Mouse (Mus musculus) spleen, adult 12 weeks (tissue): ENCODE data around the gene Olfr328.
"Not testable (repeated sequence)": the region's sequence is repeated elsewhere in the genome, so short reads cannot be mapped to it uniquely, and the experiment has no call there.

Experiments used
- DNase-seq: peaks from one replicate; pipeline ENCODE4 v3.0.0; 2022; ENCODE audit warnings: low spot score

The Olfr328 gene

DNA sequence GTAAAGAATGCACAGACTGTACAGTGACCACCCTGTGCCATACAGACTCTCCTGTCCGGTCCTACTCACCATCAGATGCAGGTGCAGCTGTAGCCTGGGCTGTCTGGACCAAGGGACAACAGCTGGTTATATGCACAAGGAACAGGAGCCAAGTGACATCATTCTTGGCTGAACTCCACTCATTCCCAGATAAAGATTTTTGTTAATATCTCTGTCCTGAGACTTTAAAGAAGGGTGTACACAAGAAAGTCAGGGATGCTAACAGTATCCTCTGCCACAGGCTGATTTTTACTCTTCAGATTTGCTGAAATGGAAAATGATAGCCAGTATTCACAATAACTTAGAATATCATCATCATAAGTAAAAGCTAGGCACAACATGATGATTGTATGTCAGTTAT, at the start of gene Olfr328:
TSS of gene Olfr328 (minus strand) at position 101 of the 400 bp plus-strand sequence.
- DNase-seq, result no peak

GRCm38 (mm10) chr11:58605228-58605627, 49.8 kb upstream of the Olfr328 start:
- DNase-seq, result no peak

DNA sequence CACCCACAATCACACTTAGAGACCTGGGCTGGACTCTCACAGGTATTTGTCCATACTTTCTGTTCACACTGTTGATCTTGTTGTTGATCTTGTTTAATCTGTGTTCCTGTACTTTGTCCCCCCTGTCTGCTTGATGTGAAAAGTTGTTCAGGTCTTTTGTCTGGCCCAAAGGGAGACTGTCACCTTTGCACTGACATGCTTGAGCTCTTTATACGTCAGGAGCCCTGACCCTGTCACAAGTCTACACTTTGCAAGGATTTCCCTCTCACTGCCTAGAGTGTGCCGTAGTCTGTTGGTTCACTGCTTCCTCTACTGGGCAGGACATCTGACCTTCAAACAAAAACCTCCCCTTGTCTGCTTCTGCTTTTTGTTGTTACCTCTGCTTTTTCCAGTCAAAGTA, 49.3 kb upstream of the Olfr328 start:
- no peak for DNase-seq

GRCm38 (mm10) chr11:58602800-58603560, 47.5 kb upstream of the Olfr328 start:
- DNase-seq, result no peak

- DNase-seq, result no peak
Observed at GRCm38 (mm10) chr11:58602062-58602461, 46.6 kb upstream of the Olfr328 start.

- no peak for DNase-seq
Observed at GRCm38 (mm10) chr11:58597837-58598236, 42.4 kb upstream of the Olfr328 start.

GRCm38 (mm10) chr11:58594814-58595213, 39.4 kb upstream of the Olfr328 start, which contains the start of gene Olfr324:
Gene Olfr324, plus strand, starts transcription at chr11:58595114.
- DNase-seq, result no peak

DNA sequence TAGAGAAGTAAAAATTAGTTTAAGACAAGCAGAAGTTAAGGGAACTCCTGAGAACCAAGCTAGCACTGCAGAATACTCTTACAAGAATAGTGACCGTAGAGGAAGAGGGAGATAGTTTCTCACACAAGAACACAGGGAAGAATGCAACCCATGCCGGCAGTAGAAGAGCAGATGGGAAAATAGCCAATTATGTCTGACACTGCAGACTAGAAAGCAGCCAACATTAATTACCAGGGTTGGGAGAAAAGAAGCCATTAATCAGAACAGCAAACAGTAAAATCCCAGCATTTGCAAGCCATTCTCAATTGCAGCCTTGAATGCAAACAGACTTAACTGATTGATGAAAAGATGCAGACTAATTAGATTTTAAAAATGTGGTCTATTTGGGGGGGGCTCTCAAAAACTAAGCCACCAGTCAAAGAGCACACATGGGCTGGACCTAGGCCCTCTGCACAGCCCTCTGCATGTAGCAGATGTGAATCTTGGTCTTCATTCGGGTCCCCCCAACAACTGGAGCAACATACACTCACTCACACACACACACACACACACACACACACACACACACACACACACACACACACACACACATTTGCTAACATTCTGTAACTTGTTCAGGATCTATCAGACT, 33.3 kb upstream of the Olfr328 start:
- DNase-seq, result no peak

DNA sequence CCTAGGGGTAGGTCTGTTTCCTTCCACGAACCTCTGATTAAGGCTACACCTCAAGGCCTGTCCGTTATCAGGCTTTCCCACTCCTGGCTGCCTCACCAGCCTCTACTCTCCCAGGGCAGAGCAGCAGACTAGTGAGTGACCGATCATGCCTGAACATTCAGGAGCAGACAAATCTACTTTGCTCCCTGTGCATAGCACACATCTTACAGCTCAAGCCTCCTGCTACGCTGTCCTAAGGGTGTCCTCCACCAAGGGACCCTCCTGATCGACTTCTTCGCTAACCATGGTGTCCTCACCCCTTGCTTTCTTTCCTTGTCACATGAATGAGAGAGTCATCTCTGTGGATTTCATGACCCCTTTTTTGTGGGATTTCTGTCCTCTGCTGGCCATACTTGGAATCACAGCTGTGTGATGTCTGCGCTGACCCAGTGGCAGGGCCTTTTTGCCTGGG, 32.5 kb upstream of the Olfr328 start:
- peak; percentile 60 for DNase-seq

GRCm38 (mm10) chr11:58578636-58579035, 23.2 kb upstream of the Olfr328 start:
- DNase-seq, result no peak

DNA sequence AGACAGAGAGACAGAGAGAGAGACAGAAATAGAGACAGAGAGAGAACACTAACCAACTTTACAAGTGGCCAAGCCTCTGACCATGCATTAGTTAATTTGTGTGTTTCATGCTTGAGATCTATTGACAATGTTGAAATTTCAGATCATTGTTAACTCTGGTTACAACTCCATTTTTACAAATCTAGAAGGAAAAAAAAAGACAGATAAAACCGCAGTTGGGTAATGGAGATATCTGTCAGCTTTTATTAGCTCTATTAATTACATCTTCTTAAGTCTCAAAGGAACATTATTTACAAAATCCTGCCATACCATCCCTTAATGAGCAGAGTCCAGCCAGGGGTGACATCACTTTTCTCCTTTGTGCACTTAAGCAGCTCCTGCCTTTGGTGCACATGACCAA, 22.0 kb upstream of the Olfr328 start, which contains the start of gene Olfr325:
TSS of gene Olfr325 (plus strand) at position 301 of the 400 bp plus-strand sequence.
- DNase-seq, result no peak

- no peak for DNase-seq
Observed at GRCm38 (mm10) chr11:58570405-58570804, 15.0 kb upstream of the Olfr328 start, which contains the start of gene Olfr224. Gene Olfr224, minus strand, starts transcription at chr11:58570553.

GRCm38 (mm10) chr11:58546322-58546721, 9.1 kb downstream of the Olfr328 start, which contains the start of gene Olfr329-ps:
Gene Olfr329-ps, minus strand, starts transcription at chr11:58546422.
- no peak for DNase-seq

DNA sequence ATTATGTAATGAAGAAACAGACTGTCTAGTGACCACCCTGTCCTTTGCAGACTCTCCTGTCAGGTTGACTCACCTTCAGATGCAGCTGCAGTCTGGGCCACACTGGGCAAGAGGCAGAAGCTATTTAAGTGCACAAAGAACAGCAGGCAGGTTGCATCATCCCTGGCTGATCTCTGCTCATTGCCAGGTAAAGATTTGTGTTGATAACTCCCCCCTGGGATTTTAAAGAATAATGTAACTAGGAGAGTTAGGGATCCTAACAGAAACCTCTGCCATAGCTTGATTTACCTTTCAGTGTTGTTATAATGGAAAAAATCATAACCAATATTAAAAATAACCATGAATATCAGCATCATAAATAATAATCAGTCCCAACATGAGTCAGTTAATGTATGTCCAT, 20.7 kb downstream of the Olfr328 start, which contains the start of gene Olfr330:
TSS of gene Olfr330 (minus strand) at position 101 of the 400 bp plus-strand sequence.
- not testable (repeated sequence) for DNase-seq

- not testable (repeated sequence) for DNase-seq
Observed at GRCm38 (mm10) chr11:58519756-58520155, 35.7 kb downstream of the Olfr328 start.

DNA sequence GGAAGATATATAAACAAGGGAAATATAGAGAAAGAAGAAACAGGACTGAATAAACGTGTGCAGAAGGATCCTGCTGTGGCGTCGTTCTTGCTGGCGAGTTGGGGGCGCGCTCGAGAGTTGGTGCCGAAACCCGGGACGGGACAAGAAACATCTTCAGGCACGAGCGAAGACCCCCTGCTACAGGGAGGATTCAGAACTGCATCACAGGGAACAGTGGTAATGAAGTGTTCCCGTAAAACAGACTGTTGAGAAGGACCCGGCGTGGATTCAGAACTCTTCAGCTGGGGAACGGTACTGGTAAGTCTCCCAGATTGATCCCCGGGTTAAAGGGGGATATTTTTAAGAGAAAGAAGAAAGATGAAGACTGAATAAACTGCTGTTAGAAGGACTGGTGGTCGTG, 36.5 kb downstream of the Olfr328 start:
- not testable (repeated sequence) for DNase-seq

DNA sequence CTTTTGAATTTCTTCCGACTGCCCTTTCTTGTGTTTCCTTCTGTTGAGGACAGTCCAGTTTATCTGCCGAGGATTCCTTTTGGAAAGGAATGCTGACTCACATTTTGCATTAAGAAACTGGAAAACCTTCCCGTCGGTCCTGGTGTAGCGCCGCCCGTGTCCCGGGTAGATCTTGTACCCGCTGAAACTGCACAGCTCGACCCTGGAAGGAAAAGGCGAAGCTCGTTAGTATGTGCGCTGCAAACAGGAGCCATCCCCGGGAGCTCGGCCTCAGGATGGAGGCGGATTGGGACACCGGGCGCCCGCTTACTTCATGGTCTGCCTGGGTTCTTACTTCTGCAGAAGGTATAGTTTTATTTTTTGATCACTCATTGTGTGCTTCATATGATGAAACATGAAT, 46.4 kb downstream of the Olfr328 start:
- DNase-seq, result not testable (repeated sequence)

GRCm38 (mm10) chr11:58502472-58502871, 53.0 kb downstream of the Olfr328 start, which contains the start of gene Olfr331:
Gene Olfr331, minus strand, starts transcription at chr11:58502572.
- DNase-seq, result not testable (repeated sequence)
